Mouse (Mus musculus) forebrain, embryonic 11.5 days (tissue): ENCODE measurements around the gene Neb. TPM values are rescaled to one million over a fixed set of nuclear protein-coding genes. Genes with fewer than 3 reads are reported as not detected.
"Not testable (repeated sequence)": the region's sequence is repeated elsewhere in the genome, so short reads cannot be mapped to it uniquely, and the experiment has no call there.

Experiments used
- ATAC-seq: fragments of 200-750 bp; cut with Nextera tagmentation; replicated peaks from 2 replicates; pipeline ENCODE4 v1.8.0; 2017; ENCODE audit warnings: moderate TSS enrichment; ENCODE audit not compliant: low FRiP score
- DNase-seq: peaks from one replicate; pipeline ENCODE4 v3.0.0-alpha.2; 2017; ENCODE audit warnings: low spot score
- H3K27ac ChIP-seq: fragments of 300-500 bp; sonication (generic); 2 replicates; pipeline ENCODE4 v1.5.1; 2014; ENCODE audit warnings: low read depth, low read length
- H3K27me3 ChIP-seq: fragments of 300-500 bp; sonication (generic); 2 replicates; pipeline ENCODE4 v1.6.1; 2014; ENCODE audit warnings: mild to moderate bottlenecking, low read length, mixed read lengths; ENCODE audit not compliant: control insufficient read depth, insufficient read depth
- H3K36me3 ChIP-seq: fragments of 300-500 bp; sonication (generic); 2 replicates; pipeline ENCODE4 v1.6.1; 2014; ENCODE audit warnings: mild to moderate bottlenecking, low read length, moderate library complexity, mixed read lengths; ENCODE audit not compliant: control insufficient read depth, insufficient read depth
- H3K4me1 ChIP-seq: fragments of 300-500 bp; sonication (generic); replicated peaks from 2 replicates; pipeline ENCODE4 v1.6.1; 2014; ENCODE audit warnings: low read length, mixed read lengths; ENCODE audit not compliant: control insufficient read depth, insufficient read depth
- H3K4me2 ChIP-seq: fragments of 300-500 bp; sonication (generic); 2 replicates; pipeline ENCODE4 v1.6.1; 2014; ENCODE audit warnings: low read depth, mild to moderate bottlenecking, low read length, moderate library complexity, mixed read lengths; ENCODE audit not compliant: severe bottlenecking
- H3K4me3 ChIP-seq: fragments of 300-500 bp; sonication (generic); 2 replicates; pipeline ENCODE4 v1.5.1; 2014; ENCODE audit warnings: low read depth, low read length
- H3K9ac ChIP-seq: fragments of 300-500 bp; sonication (generic); 2 replicates; pipeline ENCODE4 v1.6.1; 2014; ENCODE audit warnings: low read length
- H3K9me3 ChIP-seq: fragments of 300-500 bp; sonication (generic); 2 replicates; pipeline ENCODE4 v1.6.1; 2016; ENCODE audit warnings: low read length, mixed read lengths; ENCODE audit not compliant: control insufficient read depth
- WGBS: fragments of 180-500 bp; shearing (Covaris S2); extraction: QIAGEN DNeasy Blood & Tissue Kit; methylation state at CpG from one replicate; pipeline ENCODE4 v1.1.7; 2014; 5-methylcytosine and 5-hydroxymethylcytosine counted together
- polyA plus RNA-seq: library from polyadenylated mRNA; unstranded; fragments of >200 nt; fragmentation: Nextera tagmentation; extraction: Ambion mirVana; gene quantifications from 2 replicates; pipeline ENCODE4 v1.2.1, GENCODE M21; 2014

Gene Neb
- polyA plus RNA-seq, 1 experiment from 2014 or later: 0.39 TPM

DNA sequence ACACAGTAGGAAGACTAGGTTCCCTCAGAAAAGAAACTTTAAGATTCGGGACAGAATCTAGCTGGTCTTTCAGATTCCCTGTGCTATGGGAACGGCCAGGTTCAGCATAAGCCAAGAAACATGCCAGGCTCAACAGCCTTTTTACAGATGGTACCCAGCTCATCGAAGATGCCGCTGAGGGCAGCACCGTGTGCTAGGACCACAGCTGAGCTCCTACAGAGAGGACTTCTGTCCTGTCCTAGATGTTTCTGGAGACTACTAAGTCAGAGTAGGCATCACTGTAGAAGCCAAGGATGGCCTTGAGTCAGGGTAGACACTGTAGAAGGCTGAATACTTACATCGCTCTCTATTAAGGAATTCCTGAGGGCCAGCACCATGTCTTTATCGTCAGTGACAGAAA lies 201.1 kb downstream of the Neb start:
- H3K9me3 ChIP-seq: no peaks in the 10 kb centered on the region
- H3K4me2 ChIP-seq: no peak overlapping the region
- no peak overlapping the region for H3K9ac ChIP-seq
- WGBS: 95% methylated on average over 7 of the region's 7 CpGs
- H3K4me1 ChIP-seq: no peaks in the 10 kb centered on the region
- H3K27ac ChIP-seq: no peak overlapping the region
- no peak for DNase-seq
- no peaks in the 10 kb centered on the region for H3K27me3 ChIP-seq
- ATAC-seq: no peak
- H3K36me3 ChIP-seq: no peaks in the 10 kb centered on the region
- no peak overlapping the region for H3K4me3 ChIP-seq

DNA sequence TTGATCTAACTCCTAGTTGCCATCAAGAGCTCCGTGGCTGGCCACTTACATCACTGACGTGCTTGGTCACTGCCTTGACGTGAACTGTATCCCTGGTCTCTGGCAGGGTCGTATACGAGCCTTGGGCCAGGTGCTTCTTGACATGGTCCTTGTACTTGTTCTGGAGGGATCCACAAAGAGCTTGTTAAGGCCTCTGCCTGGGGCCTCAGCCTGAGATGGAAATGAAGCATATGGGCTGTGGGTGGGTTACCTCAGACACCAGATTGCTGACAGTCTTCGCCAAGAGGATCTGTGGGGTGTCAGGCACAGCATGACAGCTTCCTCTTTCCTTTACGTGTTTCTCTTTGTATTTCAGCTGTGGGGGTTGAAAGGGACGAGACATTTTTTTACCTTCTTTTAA lies 201.7 kb downstream of the Neb start:
- WGBS: 80% methylated on average over 8 of the region's 8 CpGs
- no peak for ATAC-seq

DNA sequence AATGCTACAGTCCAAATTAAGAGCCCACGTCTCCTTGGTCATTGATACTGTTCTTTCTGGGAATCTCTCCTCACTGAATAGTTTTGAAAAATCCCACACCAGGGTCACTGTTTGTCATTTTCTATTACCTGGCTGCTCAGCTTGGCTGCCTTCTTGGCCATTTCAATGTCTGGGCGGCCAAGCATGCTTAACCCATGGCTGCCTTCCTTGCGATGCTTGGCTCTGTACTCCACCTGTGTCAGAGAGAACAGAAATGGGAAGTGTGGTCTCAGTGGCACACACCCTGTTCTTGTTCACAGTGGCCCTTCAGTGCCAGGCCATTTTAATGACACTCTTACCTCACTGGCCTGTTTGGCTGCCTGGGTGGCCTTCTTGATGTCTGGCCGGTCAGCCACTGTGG lies 203.3 kb downstream of the Neb start:
- Histone ChIP-seq H3K4me2 (no peak overlapping the region), H3K9ac (no peak overlapping the region), H3K4me3 (no peak overlapping the region), H3K27me3 (no peaks in the 10 kb centered on the region), H3K9me3 (no peaks in the 10 kb centered on the region), H3K27ac (no peak overlapping the region), H3K36me3 (no peaks in the 10 kb centered on the region), H3K4me1 (no peaks in the 10 kb centered on the region)
- WGBS: 91% methylated on average over 4 of the region's 4 CpGs
- DNase-seq (no peak), ATAC-seq (no peak)

More for the DNA sequence above, 201.7 kb downstream of the Neb start:
- Histone ChIP-seq H3K9me3 (no peaks in the 10 kb centered on the region), H3K4me3 (no peak overlapping the region), H3K4me1 (no peaks in the 10 kb centered on the region), H3K27me3 (no peaks in the 10 kb centered on the region), H3K27ac (no peak overlapping the region), H3K36me3 (no peaks in the 10 kb centered on the region), H3K4me2 (no peak overlapping the region), H3K9ac (no peak overlapping the region)
- no peak for DNase-seq

DNA sequence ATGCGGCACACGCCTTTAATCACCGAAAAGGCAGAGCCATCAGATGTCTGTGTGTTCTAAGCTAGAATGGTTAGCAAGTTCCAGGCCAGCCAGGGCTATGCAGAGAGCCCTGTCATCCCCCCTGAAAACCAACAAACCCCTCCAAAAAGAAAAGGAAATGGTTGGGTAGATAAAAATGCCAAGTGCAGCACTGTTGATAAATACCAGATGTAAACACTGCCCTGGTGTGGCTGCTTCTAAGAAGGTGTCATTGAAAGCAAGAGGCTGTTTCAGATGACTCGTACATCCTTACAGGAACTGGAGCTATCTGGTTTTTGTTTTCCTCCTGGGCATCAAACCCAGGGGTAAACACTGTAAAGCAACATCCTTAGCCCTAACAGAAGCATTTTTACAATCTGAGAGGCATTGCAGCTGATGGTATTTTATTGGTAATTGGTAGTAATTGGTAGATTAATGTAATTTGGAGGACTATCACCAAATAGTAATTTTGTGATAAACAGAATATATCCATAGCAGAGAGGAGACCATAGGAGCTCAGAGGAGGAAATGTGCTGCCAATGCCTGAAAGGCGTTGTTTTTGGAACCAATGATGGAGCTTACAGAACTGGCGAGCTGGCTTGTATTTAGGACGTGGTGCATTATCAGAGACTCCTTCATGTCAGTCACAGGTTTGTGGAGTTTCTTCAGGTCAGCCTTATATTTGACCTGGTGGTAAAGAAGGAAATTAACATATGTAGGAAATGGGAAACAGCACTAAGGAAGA lies 208.8 kb downstream of the Neb start:
- no peaks in the 10 kb centered on the region for H3K27me3 ChIP-seq
- H3K9ac ChIP-seq: no peak overlapping the region
- DNase-seq: no peak
- no peaks in the 10 kb centered on the region for H3K4me1 ChIP-seq
- H3K9me3 ChIP-seq: no peaks in the 10 kb centered on the region
- H3K4me3 ChIP-seq: no peak overlapping the region
- no peak overlapping the region for H3K4me2 ChIP-seq
- ATAC-seq: no peak
- H3K27ac ChIP-seq: no peak overlapping the region
- no peaks in the 10 kb centered on the region for H3K36me3 ChIP-seq
- 87% methylated on average over 7 of the region's 7 CpGs for WGBS

DNA sequence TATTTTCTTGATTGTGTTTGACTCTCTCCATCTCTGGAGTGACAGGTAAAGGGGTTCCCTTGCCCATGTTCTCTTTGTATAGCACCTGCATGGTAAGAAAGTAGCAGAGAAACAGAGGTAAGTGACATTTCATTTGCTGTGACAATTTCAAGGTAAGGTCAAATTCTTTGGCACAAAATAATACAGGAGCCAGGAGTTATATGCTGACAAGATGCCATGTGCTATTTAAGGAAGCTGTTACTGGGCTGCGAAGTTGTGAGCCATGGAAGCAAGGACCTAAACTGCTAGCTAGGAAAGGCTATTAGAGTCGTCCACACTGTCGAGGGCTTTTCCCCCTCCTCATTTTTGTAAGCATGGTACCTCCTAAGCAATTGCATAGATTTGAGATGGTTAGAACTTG lies 225.2 kb downstream of the Neb start:
- no peak overlapping the region for H3K27ac ChIP-seq

DNA sequence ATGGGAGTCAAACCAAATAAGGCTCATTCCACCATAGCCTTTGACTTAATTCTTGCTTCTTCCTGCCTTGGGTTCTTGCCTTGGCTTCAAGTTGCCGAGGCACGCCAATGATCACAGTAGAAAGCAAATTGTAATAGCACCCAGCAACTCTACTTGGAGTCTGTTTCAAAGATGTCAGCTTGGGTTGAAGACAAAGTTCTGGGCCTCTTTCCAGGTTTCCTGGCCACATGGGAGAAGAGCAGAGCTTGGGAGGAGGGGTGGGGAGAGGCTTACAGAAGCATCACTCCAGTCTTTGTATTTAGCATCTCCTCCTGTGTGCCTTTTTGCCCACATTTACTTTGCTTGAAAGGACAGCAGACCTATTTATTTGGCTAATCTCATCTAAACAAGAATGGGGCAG lies 244.9 kb downstream of the Neb start:
- Histone ChIP-seq H3K9me3 (no peaks in the 10 kb centered on the region), H3K9ac (no peak overlapping the region), H3K4me3 (no peak overlapping the region), H3K27me3 (no peaks in the 10 kb centered on the region), H3K36me3 (no peaks in the 10 kb centered on the region; the same call in 1 of the 2 replicates), H3K4me2 (no peak overlapping the region), H3K27ac (no peak overlapping the region), H3K4me1 (no peaks in the 10 kb centered on the region)
- 96% methylated on average over 2 of the region's 2 CpGs for WGBS
- DNase-seq (no peak), ATAC-seq (no peak)

More for the DNA sequence above, 225.2 kb downstream of the Neb start:
- H3K4me3 ChIP-seq: no peak overlapping the region
- no peaks in the 10 kb centered on the region for H3K36me3 ChIP-seq
- no peak overlapping the region for H3K9ac ChIP-seq
- DNase-seq (no peak), ATAC-seq (no peak)
- no peaks in the 10 kb centered on the region for H3K9me3 ChIP-seq
- no peak overlapping the region for H3K4me2 ChIP-seq
- 93% methylated on average over 3 of the region's 3 CpGs for WGBS
- H3K4me1 ChIP-seq: no peaks in the 10 kb centered on the region
- H3K27me3 ChIP-seq: no peaks in the 10 kb centered on the region

DNA sequence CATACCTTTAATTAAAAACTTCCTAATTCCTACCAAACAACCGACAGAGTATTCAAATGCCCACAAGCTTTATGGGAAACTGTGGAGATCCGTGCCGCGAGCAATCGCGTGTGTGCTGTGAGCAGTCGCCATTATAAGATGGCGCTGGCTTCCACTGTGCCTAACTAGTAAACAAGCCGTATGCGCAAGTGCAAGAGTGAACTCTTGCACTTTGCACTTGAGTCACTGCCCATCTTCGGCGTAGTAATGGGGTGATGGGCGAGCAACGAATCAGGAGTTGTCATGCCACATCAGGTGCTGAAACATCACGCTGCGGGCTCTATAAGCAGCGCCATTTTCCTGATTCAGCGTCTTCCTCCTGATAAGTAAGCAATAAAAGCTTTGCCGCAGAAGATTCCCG lies 246.9 kb downstream of the Neb start:
- not testable (repeated sequence) for H3K27ac ChIP-seq, H3K4me1 ChIP-seq, DNase-seq, H3K36me3 ChIP-seq, H3K9ac ChIP-seq, ATAC-seq, H3K9me3 ChIP-seq, H3K27me3 ChIP-seq, H3K4me2 ChIP-seq, H3K4me3 ChIP-seq
- WGBS: 96% methylated on average over 20 of the region's 20 CpGs

DNA sequence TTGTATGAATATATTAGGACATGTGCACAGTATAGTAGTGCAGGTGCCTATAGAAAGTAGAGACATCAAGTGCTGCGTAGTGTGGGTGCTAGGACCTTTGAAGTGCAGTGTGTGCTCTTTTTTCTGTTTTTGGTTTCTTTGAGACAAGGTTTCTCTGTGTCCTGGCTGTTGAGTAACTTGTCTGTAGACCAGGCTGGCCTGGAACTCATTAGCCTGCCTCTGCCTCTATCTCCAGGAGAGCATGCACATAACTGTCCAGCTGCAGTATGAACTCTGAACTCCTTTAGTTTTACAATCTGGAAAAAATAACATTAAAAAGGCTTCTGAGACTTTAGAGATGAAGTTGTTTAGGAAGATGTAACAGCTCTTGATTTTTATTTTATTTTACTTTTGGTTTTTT lies 264.2 kb downstream of the Neb start:
- WGBS: 69% methylated on average over 1 of the region's 1 CpGs
- Histone ChIP-seq H3K9me3 (no peaks in the 10 kb centered on the region), H3K4me1 (no peaks in the 10 kb centered on the region), H3K4me3 (no peak overlapping the region), H3K27me3 (no peaks in the 10 kb centered on the region), H3K9ac (no peak overlapping the region), H3K27ac (no peak overlapping the region), H3K4me2 (no peak overlapping the region), H3K36me3 (peaks cover 30% of the 10 kb centered on the region)
- DNase-seq (no peak), ATAC-seq (no peak)
